Mouse (Mus musculus): Measurements from ENCODE around the gene Samd10. TPM values are rescaled to one million over a fixed set of nuclear protein-coding genes. Genes with fewer than 3 reads are reported as not detected.

Gene Samd10
- total RNA-seq, 2 experiments from 2014 or later = 2.7 to 3.2 TPM

Small RNAs within 50 kb of the gene (microRNA-seq; reads per million reads assigned to microRNA genes)
- 0 reads per million in 2 experiments for gene Mir7006

Other genes with a start within 250 kb of the Samd10 start
- 10 to 100 TPM; 19.6 to 19.7 TPM for gene Zgpat, start 234.3 kb downstream of the Samd10 start, total RNA-seq (2021)
- gene Arfrp1, start 233.8 kb downstream of the Samd10 start, total RNA-seq (2021) = 10 to 100 TPM; 38.3 to 40.4 TPM
- gene Lime1, start 219.1 kb downstream of the Samd10 start, total RNA-seq (2021) = 1 to 10 TPM; 9.3 to 9.9 TPM
- 10 to 100 TPM; 14.8 to 15.9 TPM for gene Zbtb46, start 139.8 kb downstream of the Samd10 start, total RNA-seq (2021)
- not detected for gene Abhd16b, start 106.0 kb downstream of the Samd10 start, total RNA-seq (2021)
- 10 to 100 TPM; 69.9 to 74.9 TPM for gene Tpd52l2, start 102.1 kb downstream of the Samd10 start, total RNA-seq (2021)
- gene Dnajc5, start 78.7 kb downstream of the Samd10 start, total RNA-seq (2021) = 100 to 1,000 TPM in 1 of 2 experiments, 10 to 100 TPM in 1; 96.7 to 104 TPM
- gene Uckl1, start 14.3 kb downstream of the Samd10 start, total RNA-seq (2021) = 10 to 100 TPM; 43.3 to 47.1 TPM
- 10 to 100 TPM; 37.0 to 41.1 TPM for gene Prpf6, start 7.3 kb downstream of the Samd10 start, total RNA-seq (2021)
- 10 to 100 TPM; 31.2 to 39.5 TPM for gene Zfp512b, start 6.4 kb downstream of the Samd10 start, total RNA-seq (2021)
- not detected for gene Gm29797, start 57.8 kb upstream of the Samd10 start, total RNA-seq (2021)
- gene Sox18, start 72.4 kb upstream of the Samd10 start, total RNA-seq (2021) = 100 to 1,000 TPM in 1 of 2 experiments, 10 to 100 TPM in 1; 91.5 to 103 TPM
- gene Tcea2, start 81.1 kb upstream of the Samd10 start, total RNA-seq (2021) = 10 to 100 TPM in 1 of 2 experiments, 1 to 10 TPM in 1; 8.6 to 10.7 TPM
- 10 to 100 TPM; 12.2 to 12.7 TPM for gene Rgs19, start 94.8 kb upstream of the Samd10 start, total RNA-seq (2021)
- gene Lkaaear1, start 99.2 kb upstream of the Samd10 start, total RNA-seq (2021) = not detected
- not detected for gene Oprl1, start 115.8 kb upstream of the Samd10 start, total RNA-seq (2021)
- not detected for gene Myt1, start 164.1 kb upstream of the Samd10 start, total RNA-seq (2021)
- gene Pcmtd2, start 238.6 kb upstream of the Samd10 start, total RNA-seq (2021) = 10 to 100 TPM; 40.8 to 48.7 TPM